Mouse (Mus musculus): ENCODE measurements at regions not wholly inside any gene's neighbourhood (a gene's known extent, or its start where the extent isn't known, plus 50 kb on each side); places are given as distances from the start of the nearest gene placed in this dataset.

DNA sequence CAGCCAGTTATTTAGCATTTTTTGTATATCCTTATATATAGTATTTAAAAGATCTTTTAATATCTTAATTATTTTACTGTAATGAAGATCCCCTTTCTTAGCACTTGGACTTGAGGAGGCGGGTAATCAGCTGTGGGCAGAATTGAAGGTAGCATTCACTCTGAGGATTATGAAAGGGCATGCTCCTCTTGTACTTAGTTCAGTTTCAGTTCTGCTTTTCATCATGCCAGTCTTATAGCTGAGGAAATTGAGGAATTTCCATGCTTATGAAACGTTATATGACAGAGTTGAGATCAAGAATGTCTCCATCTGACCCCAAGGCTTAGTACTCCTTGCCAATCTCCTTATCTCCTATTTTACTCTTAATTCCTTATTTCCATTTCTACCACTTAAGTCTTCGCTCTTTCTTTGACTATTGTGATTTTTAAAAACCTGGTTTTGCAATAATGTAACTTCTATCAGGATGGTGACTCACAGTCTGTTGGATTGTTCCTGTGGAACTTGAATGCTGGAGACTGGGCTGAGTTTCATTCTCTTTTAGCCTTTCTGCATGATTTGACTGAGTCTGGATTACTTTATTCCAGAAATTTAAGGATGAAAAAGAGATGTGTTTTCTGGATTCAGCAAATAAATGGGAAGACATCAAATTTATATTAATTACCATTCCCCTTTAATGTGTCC lies 133.6 kb downstream of the Papss1 start:
- no peak for DNase-seq (ENCODE audit: extremely low spot score, low read depth, low spot score)

DNA sequence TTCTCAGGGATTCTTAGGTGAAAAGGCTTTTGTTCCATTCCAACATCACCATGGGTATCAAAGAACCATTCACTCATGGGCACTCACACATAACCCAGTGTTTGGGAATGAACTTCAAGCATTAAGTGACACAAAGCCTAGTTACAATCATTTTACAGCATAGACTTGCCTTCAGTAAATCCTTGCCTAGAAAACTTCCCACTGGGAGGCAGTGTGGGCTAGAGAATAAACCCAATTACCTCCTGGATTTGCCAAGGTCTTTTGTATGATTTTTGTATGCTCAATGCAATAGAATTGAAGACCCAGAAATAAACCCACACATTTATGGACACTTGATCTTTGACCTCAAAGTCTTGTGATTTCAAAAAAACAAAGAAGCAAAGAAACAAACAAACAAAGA lies 138.6 kb downstream of the Papss1 start:
- no peak for DNase-seq (ENCODE audit: extremely low spot score, low read depth, low spot score)

DNA sequence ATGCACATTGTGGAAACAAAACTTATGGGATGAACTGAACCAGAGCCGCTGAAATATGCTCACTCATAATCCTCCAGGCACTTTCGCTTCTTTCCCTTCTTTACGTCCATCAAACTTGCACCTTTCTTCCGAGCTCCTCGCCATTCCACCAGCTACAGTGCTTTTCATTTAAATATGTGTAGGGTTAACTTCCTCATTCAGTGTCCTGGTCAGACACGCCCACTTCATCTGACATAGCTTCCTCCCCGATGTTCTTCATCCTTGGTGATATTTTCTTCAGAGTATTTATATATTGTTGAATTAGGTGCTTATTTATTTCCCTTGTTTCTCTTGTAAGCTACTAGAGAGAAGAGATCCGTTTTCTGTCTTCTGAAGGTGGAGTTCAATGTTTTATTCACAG lies 149.0 kb downstream of the Papss1 start:
- DNase-seq (ENCODE audit: extremely low spot score, low read depth, low spot score): no peak

DNA sequence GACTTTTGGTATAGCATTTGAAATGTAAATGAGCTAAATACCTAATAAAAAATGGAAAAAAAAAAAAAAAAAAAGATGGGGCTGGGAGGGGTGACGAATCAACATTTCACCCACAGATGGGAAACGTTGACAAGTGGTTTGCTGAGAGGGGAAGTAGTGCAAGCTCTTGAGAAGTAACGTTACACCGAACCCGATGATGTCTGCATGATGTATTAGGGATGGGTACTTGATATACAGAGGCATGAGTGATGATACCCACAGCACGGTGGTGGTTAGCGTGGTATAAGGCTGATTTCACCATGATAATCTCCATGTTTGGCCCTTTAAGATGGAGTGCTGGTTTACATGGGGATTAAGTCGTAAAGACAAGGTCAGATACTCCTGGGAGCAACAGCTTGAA lies 154.2 kb downstream of the Papss1 start:
- no peak for DNase-seq (ENCODE audit: extremely low spot score, low read depth, low spot score)

DNA sequence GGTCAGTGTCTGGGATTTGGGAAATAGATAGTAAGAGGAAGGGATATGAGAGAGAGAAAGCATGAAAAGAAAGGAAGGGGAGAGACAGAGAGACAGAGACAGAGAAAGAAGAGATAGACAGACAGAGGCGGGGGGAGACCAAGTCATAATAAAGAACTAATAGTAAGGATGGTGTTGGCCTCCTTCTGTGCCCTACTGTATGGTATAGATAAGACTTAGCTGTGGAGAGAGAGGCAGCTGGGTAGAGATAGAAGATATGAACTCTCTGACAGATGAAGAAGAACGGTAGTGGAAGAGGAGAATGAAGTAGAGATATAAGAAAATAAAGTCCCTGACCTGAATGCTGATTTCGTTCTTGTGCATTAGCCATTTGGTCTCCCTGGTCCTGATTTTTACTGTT lies 164.1 kb downstream of the Papss1 start:
- DNase-seq (ENCODE audit: extremely low spot score, low read depth, low spot score): no peak

DNA sequence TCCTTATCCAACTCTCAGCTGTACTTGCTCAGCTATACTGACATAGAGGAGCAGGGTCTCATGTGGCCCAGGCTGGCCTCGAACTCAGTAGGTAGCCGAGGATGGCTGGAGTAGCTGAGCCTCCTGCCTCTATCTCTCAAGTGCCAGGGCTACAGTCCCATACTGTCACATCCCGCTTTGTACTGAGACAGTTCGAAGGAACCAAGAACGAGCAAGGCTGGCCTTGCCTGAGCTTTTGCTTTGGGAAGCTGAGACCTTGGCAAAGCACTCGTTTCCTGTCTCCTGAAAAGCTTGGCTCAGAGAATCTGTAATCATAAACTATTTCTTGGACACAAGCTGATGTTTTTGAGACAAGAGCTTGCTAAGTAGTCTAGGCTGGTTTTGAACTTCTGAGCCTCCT lies 169.7 kb downstream of the Papss1 start:
- no peak for DNase-seq (ENCODE audit: extremely low spot score, low read depth, low spot score)

DNA sequence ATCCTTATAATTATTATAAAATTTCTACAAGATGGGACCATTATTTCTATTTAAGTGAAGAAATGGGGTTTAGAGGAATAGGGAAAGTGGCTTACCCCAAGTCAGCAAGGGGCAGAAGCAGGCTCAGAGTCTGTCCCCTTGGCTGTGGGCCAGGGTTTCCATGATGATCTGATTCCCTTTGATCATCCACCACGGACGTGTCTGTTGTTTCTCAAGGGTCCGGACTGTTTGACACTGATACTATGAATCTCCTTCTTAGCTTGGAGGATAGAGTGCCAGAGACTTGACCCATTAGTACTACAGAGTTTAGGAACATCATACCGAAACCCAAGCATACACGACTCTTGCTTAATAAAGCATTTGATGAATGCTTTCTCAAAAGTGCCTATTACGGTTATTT lies 172.9 kb downstream of the Papss1 start:
- no peak for DNase-seq (ENCODE audit: extremely low spot score, low read depth, low spot score)

DNA sequence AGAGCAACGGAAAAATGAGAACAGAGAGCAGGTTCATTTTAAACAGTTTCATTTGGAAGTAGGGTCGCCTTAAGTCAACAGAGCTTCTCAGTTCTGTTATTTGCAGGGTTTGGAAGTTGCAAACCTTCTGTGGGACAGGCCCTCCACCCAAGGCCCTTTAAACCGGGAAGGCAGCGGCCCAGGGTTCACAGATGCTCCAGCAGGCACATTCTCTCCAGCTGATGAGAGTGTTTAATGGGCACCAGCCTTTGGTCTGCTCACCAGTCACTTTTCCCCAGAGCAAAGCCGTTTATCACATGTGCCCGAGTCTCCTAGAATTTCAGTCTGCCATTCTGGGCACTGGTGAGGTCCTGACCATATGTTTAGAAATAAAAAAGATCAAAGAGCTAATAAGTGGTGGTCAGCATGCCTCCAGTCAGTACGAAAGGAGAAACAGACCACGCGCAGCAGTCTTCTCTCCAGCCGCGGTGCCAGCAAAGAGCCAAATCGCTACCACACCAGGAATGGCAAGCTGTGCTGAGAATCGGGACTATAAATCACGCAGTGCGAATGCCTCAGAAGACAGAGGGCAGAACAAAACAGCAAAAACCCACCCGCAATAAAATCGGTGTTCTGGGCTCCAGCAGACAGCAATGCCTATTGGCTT lies 173.5 kb downstream of the Papss1 start:
- peak; percentile 62 for DNase-seq (ENCODE audit: extremely low spot score, low read depth, low spot score)

DNA sequence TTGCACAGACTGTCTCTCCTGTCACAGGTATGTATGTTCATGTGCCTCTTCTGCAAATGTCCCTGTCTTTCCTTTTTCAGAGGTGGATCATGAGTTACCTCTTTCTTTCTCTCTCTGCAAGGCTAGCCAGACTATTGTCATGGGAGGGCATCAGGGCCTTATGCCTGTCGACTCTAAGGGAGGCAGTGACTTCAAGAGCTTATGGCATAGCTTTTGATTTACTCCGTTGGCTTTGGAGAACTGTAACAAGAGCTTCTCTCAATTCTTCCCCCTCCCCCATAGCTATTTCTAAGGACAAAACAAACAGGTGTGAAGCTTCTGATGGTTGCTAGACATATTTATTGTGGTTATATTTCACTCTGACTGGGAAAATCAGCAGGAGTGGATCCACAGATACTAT lies 191.0 kb downstream of the Papss1 start:
- no peak for DNase-seq (ENCODE audit: extremely low spot score, low read depth, low spot score)

DNA sequence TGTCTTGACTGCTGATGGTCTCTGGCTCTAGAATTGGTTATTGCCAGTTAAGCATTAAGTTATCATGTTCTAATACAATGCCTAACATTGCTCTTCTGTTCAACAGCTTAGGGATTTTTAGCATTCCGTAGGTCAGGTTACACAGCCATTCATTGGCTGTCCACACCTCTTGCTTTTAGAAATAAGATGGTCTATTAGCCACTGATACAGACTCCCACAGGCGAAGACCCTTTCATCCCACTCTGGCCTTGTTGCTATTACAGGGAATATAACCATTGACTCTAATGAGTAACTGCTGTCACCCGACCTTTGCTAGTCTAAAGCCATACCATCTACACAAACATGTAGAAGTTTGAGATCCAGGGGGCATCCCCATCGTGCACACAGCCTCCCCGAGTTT lies 191.6 kb downstream of the Papss1 start:
- DNase-seq (ENCODE audit: extremely low spot score, low read depth, low spot score): no peak

DNA sequence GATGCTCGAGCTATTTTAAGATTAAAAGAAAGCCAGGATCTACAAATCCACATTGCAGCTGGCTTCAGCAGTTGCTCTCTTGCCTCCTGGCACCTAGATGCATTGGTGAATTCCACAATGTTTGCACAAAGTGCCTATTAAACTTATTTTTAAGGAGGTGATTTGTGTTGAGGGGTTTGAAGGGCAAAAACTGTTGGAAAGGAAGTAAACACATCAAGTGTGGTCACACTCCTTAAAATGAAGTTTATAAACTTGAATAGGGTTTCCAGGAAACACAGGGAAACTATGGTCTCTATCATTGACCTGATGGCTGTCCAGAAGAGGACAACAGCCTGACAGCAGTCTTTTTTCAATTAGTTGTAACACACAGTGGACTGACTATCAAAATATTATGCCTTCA lies 205.4 kb downstream of the Papss1 start:
- DNase-seq (ENCODE audit: extremely low spot score, low read depth, low spot score): no peak

DNA sequence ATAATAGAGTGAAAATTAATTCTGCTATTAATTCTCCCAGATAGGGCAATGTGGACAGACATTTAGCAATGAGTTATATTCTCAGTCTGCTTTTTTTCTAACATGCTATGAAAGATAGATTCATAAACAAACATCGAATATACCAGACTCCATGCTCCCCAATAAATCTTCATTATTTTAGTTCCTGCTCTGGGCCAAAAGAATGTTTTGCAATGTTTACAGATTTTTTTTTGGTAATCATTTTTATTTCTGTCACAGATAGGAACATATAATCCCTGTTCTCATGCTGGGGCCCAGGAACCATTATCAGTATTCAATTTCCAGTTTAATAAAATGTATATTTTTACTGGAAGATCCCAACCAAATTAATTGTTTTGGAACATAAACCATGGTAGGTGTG lies 205.9 kb downstream of the Papss1 start:
- no peak for DNase-seq (ENCODE audit: extremely low spot score, low read depth, low spot score)

DNA sequence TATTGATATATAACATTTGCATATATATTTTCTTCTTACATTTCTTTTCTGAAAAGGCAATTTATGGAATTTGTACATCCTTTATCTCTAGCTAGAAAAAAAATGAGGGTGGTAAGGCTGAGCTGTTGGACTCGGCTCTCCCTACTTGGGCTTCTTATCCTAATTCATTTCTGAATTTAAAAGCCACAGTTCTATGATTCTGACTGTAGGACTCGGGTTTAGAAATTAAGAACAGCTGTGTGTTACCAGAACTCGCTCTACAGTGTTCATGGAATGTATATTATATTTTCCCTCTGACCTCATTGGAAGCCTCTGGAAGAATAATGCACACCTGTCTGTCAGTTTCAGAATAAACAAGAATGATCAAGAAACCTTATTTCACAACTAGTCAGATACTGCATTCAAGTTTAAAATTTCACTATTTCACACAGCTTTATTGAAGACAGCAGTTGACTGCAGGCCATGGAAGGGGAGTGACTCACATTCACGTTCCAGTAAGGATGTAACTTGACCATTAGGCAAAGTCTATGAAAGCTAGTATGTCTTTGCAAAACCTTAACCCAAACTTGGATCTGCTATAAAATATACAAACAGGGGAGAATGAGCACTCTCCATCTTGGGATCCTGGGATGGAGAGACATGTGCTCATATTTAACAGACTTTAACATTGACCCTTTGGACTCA lies 207.4 kb downstream of the Papss1 start:
- no peak for DNase-seq (ENCODE audit: extremely low spot score, low read depth, low spot score)

DNA sequence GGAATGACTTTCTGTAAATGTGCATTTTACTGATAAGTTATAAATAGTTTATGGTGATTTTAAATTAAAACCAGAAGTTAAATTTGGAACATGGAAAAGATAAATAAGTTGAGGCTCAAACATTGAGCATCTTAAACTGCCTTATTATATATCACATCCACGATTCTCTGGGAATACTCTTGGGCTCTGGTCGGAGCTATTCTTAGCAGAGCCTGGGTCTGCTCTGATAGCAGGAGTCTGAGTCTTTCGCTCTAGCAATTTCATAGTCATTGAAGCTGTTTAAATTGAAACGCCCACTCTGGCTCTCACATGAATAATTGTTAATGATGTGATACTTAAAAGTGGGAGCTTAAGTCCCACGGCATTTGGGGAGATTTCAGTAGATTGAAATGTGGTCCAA lies 208.0 kb downstream of the Papss1 start:
- DNase-seq (ENCODE audit: extremely low spot score, low read depth, low spot score): no peak

DNA sequence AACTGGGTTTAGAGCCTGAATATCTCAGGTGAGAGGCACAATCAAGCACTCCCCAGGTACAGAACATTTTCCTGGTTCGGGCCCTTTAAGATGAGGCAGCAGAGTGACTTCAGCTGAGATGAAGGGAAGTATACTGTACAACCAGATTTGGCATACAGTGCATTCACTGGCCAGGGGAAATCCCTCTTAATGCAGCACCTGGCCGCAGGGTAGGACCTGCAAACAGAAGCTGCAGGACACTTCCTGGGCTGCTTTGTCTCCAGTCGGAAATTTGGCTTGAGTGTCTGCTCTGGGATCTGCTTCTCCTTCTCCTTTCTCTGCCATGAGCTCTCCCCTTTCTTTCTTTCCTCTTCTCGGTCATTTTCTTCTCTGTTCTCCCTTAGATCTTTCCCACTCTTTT lies 210.9 kb downstream of the Papss1 start:
- no peak for DNase-seq (ENCODE audit: extremely low spot score, low read depth, low spot score)

DNA sequence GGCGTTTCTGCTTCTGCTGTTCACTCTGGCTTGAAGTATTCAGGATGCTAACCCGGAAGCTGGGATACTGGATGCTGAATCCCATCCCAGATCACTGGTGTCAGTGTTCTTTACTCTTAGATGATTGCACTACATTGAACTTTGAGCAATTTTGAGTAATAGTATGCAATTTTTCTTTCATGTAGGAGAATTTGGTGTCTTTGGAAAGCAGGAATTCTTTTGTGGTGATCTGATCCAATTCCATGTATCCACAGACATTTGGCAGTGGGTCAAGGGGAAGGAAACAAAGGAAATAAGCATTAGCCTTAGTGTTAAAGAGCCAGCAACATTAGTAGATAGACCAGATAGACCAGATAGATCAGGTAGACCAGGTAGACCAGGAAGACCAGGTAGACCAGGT lies 212.1 kb downstream of the Papss1 start:
- no peak for DNase-seq (ENCODE audit: extremely low spot score, low read depth, low spot score)

DNA sequence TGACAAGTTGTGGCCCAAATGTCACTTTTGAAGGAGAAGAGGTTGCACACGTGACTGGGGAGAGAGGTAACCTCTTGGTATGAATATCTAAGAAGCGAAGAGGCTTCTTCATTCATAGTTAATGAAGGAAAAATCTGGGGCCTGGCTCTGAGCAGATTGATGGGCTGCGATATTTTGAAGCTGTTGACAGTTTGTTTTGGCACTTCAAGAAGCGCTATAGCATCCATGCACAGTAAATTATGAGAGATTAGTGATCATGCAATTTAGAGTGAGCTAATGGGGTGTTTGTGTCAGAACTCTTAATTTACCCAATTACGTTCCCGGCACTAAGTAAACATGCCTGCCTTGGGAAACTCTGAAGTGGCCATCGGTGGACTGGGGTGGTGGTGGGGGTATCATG lies 215.2 kb downstream of the Papss1 start:
- DNase-seq (ENCODE audit: extremely low spot score, low read depth, low spot score): no peak

DNA sequence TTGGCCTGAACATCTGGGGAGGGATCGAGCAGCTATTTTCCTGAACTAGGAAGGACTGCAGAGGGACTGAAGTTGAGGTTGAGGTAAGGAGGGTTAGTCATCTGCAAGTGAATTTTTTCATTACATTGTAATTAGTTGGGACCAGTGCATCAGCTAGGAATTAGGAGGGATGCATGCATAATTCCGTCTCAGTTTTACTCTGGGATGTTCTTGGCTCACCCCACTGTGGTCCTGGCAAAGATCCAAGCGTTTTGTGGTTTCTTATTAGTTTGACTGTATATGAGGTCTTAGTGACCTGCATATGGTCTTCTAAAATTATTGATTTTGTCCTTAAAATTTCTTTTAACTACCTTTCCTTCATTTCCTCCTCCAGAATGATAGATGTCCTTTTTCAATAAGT lies 221.0 kb downstream of the Papss1 start:
- DNase-seq (ENCODE audit: extremely low spot score, low read depth, low spot score): no peak

DNA sequence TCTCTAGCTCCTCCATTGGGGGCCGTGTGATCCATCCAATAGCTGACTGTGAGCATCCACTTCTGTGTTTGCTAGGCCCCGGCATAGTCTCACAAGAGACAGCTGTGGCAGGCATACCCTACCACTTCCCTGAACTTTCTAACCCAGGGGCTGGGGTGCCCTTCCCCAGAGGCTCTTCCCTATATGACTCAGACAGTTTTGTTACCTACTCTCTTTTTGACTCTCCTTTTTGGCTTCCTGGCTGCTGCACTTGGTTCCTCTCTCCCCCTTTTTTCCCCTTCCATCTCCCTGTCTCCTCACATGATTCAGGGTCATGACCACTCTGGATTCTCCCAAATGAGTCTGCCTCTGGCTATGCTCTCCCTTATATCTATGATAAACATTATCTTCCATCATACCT lies 223.8 kb downstream of the Papss1 start:
- DNase-seq (ENCODE audit: extremely low spot score, low read depth, low spot score): no peak

DNA sequence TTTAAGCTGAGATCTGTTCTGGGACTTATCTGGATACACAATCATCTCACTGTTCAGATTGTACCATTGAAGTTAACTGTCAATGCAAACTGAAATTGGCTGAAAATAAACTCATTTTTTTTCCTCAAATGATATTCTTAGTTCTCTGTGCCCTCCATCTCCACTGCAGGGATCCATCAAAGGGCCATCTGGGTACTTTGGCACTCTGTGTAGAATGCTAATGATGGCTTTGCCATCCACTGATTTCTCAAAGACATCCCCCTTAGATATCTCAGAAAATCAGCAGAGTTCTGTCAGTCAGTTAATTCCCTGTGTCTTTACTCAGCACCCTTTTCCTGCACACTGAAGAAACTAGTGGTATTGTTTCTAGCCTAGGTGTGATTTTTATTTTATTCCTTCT lies 224.6 kb downstream of the Papss1 start:
- no peak for DNase-seq (ENCODE audit: extremely low spot score, low read depth, low spot score)

DNA sequence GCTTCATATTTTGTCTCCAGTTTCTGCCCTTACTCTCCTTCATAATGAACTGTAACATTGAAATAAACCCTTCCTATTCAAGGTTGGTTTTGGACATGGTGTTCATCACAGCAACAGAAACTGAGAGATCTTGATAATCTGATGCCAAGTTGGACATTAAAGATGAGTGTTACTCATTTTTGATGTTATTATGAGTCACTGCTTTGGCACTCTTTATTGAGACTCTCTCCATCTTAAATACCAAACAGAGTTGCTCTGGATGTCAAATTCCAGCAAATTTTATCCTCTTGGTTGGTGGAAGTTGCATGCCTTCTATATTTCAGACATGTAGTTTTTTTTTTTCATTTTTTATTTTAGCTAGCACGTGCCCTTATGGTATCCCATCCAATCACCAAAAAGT lies 229.5 kb downstream of the Papss1 start:
- DNase-seq (ENCODE audit: extremely low spot score, low read depth, low spot score): no peak
